Mouse (Mus musculus) neural tube, embryonic 15.5 days (tissue): Measurements from ENCODE around the gene Cdkal1. TPM values are rescaled to one million over a fixed set of nuclear protein-coding genes. Genes with fewer than 3 reads are reported as not detected.

Source experiments
- ATAC-seq: fragments of 200-750 bp; cut with Nextera tagmentation; 2 replicates; pipeline ENCODE4 v1.8.0; 2017; ENCODE audit warnings: mild to moderate bottlenecking, moderate TSS enrichment, moderate library complexity; ENCODE audit not compliant: low FRiP score
- H3K27ac ChIP-seq: fragments of 300-500 bp; sonication (generic); replicated peaks from 2 replicates; pipeline ENCODE4 v1.5.1; 2015; ENCODE audit warnings: mild to moderate bottlenecking, inconsistent platforms
- H3K27me3 ChIP-seq: fragments of 300-500 bp; sonication (generic); replicated peaks from 2 replicates; pipeline ENCODE4 v1.6.1; 2015; ENCODE audit warnings: inconsistent platforms
- H3K36me3 ChIP-seq: fragments of 300-500 bp; sonication (generic); 2 replicates; pipeline ENCODE4 v1.6.1; 2015; ENCODE audit warnings: inconsistent platforms
- H3K4me1 ChIP-seq: fragments of 300-500 bp; sonication (generic); 2 replicates; pipeline ENCODE4 v1.6.1; 2015; ENCODE audit warnings: inconsistent platforms
- H3K4me2 ChIP-seq: fragments of 300-500 bp; sonication (generic); 2 replicates; pipeline ENCODE4 v1.6.1; 2015; ENCODE audit warnings: inconsistent platforms, mild to moderate bottlenecking, moderate library complexity
- H3K4me3 ChIP-seq: fragments of 300-500 bp; sonication (generic); replicated peaks from 2 replicates; pipeline ENCODE4 v1.5.1; 2015; ENCODE audit warnings: mild to moderate bottlenecking, inconsistent platforms
- H3K9ac ChIP-seq: fragments of 300-500 bp; sonication (generic); replicated peaks from 2 replicates; pipeline ENCODE4 v1.6.1; 2015; ENCODE audit warnings: mild to moderate bottlenecking, inconsistent platforms
- H3K9me3 ChIP-seq: fragments of 300-500 bp; sonication (generic); replicated peaks from 2 replicates; pipeline ENCODE4 v1.6.1; 2016; ENCODE audit warnings: inconsistent platforms
- WGBS: fragments of 180-500 bp; shearing (Covaris S2); methylation state at CpG from one replicate; pipeline ENCODE4 v1.1.7; 2015; ENCODE audit warnings: mixed read lengths; 5-methylcytosine and 5-hydroxymethylcytosine counted together
- polyA plus RNA-seq: library from polyadenylated mRNA; unstranded; fragments of >200 nt; fragmentation: Nextera tagmentation; extraction: Ambion mirVana; gene quantifications from 2 replicates; pipeline ENCODE4 v1.2.1, GENCODE M21; 2015

The Cdkal1 gene
- polyA plus RNA-seq, 1 experiment from 2014 or later, result 20.4 TPM

- no peak overlapping the region for H3K9ac ChIP-seq
- H3K9me3 ChIP-seq, result no peaks in the 10 kb centered on the region
- H3K27me3 ChIP-seq, result no peaks in the 10 kb centered on the region
- H3K4me3 ChIP-seq, result no peak overlapping the region
- H3K36me3 ChIP-seq, result no peaks in the 10 kb centered on the region
- no peak overlapping the region for H3K4me2 ChIP-seq
- no peaks in the 10 kb centered on the region for H3K4me1 ChIP-seq
- no peak overlapping the region for H3K27ac ChIP-seq
- WGBS, result 78% methylated on average over 7 of the region's 7 CpGs
- ATAC-seq, result no peak
Measured at GRCm38 (mm10) chr13:29690734-29691133, 164.7 kb downstream of the Cdkal1 start.

GRCm38 (mm10) chr13:29688851-29689250, 166.6 kb downstream of the Cdkal1 start:
- no peak for ATAC-seq
- H3K9me3 ChIP-seq, result no peaks in the 10 kb centered on the region
- H3K4me1 ChIP-seq, result no peaks in the 10 kb centered on the region
- no peaks in the 10 kb centered on the region for H3K36me3 ChIP-seq
- H3K4me3 ChIP-seq, result no peak overlapping the region
- no peaks in the 10 kb centered on the region for H3K27me3 ChIP-seq
- H3K27ac ChIP-seq, result no peak overlapping the region
- 89% methylated on average over 6 of the region's 6 CpGs for WGBS
- H3K9ac ChIP-seq, result no peak overlapping the region
- H3K4me2 ChIP-seq, result no peak overlapping the region

- WGBS, result 94% methylated on average over 7 of the region's 7 CpGs
- no peak for ATAC-seq
Measured at GRCm38 (mm10) chr13:29687872-29688271, 167.6 kb downstream of the Cdkal1 start.

GRCm38 (mm10) chr13:29679479-29680186, 175.8 kb downstream of the Cdkal1 start:
- H3K27me3 ChIP-seq, result no peaks in the 10 kb centered on the region
- H3K4me3 ChIP-seq, result no peak overlapping the region
- no peak overlapping the region for H3K9ac ChIP-seq
- H3K9me3 ChIP-seq, result no peaks in the 10 kb centered on the region
- no peak overlapping the region for H3K4me2 ChIP-seq
- H3K4me1 ChIP-seq, result no peaks in the 10 kb centered on the region
- no peaks in the 10 kb centered on the region for H3K36me3 ChIP-seq
- no peak overlapping the region for H3K27ac ChIP-seq
- ATAC-seq, result no peak
- WGBS, result 91% methylated on average over 11 of the region's 11 CpGs

More at GRCm38 (mm10) chr13:29687872-29688271, 167.6 kb downstream of the Cdkal1 start:
- Histone ChIP-seq H3K9me3 (no peaks in the 10 kb centered on the region), H3K4me1 (no peaks in the 10 kb centered on the region), H3K27ac (no peak overlapping the region), H3K9ac (no peak overlapping the region), H3K36me3 (no peaks in the 10 kb centered on the region), H3K27me3 (no peaks in the 10 kb centered on the region), H3K4me2 (no peak overlapping the region), H3K4me3 (no peak overlapping the region)

- no peak for ATAC-seq
- Histone ChIP-seq H3K27ac (no peak overlapping the region), H3K4me1 (no peaks in the 10 kb centered on the region), H3K9ac (no peak overlapping the region), H3K4me3 (no peak overlapping the region), H3K36me3 (no peaks in the 10 kb centered on the region), H3K27me3 (no peaks in the 10 kb centered on the region), H3K9me3 (no peaks in the 10 kb centered on the region), H3K4me2 (no peak overlapping the region)
- WGBS, result 91% methylated on average over 4 of the region's 4 CpGs
Measured at GRCm38 (mm10) chr13:29677559-29677958, 177.9 kb downstream of the Cdkal1 start.

GRCm38 (mm10) chr13:29670626-29671025, 184.8 kb downstream of the Cdkal1 start:
- WGBS, result 88% methylated on average over 3 of the region's 3 CpGs
- H3K9me3 ChIP-seq, result no peaks in the 10 kb centered on the region
- H3K27me3 ChIP-seq, result no peaks in the 10 kb centered on the region
- H3K4me1 ChIP-seq, result no peaks in the 10 kb centered on the region
- ATAC-seq, result no peak
- H3K9ac ChIP-seq, result no peak overlapping the region
- H3K4me2 ChIP-seq, result no peak overlapping the region
- no peak overlapping the region for H3K27ac ChIP-seq
- H3K36me3 ChIP-seq, result no peaks in the 10 kb centered on the region
- no peak overlapping the region for H3K4me3 ChIP-seq

- ATAC-seq, result no peak
Measured at GRCm38 (mm10) chr13:29663908-29664307, 191.6 kb downstream of the Cdkal1 start.

GRCm38 (mm10) chr13:29655841-29656365, 199.6 kb downstream of the Cdkal1 start:
- Histone ChIP-seq H3K27ac (no peak overlapping the region), H3K4me3 (no peak overlapping the region), H3K9ac (no peak overlapping the region), H3K4me2 (no peak overlapping the region), H3K27me3 (no peaks in the 10 kb centered on the region), H3K4me1 (no peaks in the 10 kb centered on the region), H3K36me3 (no peaks in the 10 kb centered on the region), H3K9me3 (no peaks in the 10 kb centered on the region)
- 80% methylated on average over 11 of the region's 11 CpGs for WGBS
- no peak for ATAC-seq

More at GRCm38 (mm10) chr13:29663908-29664307, 191.6 kb downstream of the Cdkal1 start:
- Histone ChIP-seq H3K4me2 (no peak overlapping the region), H3K36me3 (no peaks in the 10 kb centered on the region), H3K27me3 (no peaks in the 10 kb centered on the region), H3K9me3 (no peaks in the 10 kb centered on the region), H3K4me3 (no peak overlapping the region), H3K9ac (no peak overlapping the region), H3K27ac (no peak overlapping the region), H3K4me1 (no peaks in the 10 kb centered on the region)
- 70% methylated on average over 3 of the region's 3 CpGs for WGBS

GRCm38 (mm10) chr13:29653407-29653806, 202.1 kb downstream of the Cdkal1 start:
- Histone ChIP-seq H3K9me3 (no peaks in the 10 kb centered on the region), H3K4me3 (no peak overlapping the region), H3K36me3 (no peaks in the 10 kb centered on the region), H3K27me3 (no peaks in the 10 kb centered on the region), H3K4me1 (no peaks in the 10 kb centered on the region), H3K9ac (no peak overlapping the region), H3K27ac (no peak overlapping the region), H3K4me2 (no peak overlapping the region)
- ATAC-seq, result no peak
- 65% methylated on average over 4 of the region's 4 CpGs for WGBS

- no peak overlapping the region for H3K27ac ChIP-seq
Measured at GRCm38 (mm10) chr13:29652791-29653190, 202.7 kb downstream of the Cdkal1 start.

GRCm38 (mm10) chr13:29650576-29651236, 204.8 kb downstream of the Cdkal1 start:
- no peaks in the 10 kb centered on the region for H3K27me3 ChIP-seq
- 82% methylated on average over 6 of the region's 6 CpGs for WGBS

More at GRCm38 (mm10) chr13:29652791-29653190, 202.7 kb downstream of the Cdkal1 start:
- Histone ChIP-seq H3K36me3 (no peaks in the 10 kb centered on the region), H3K27me3 (no peaks in the 10 kb centered on the region), H3K9ac (no peak overlapping the region), H3K9me3 (no peaks in the 10 kb centered on the region), H3K4me1 (no peaks in the 10 kb centered on the region), H3K4me3 (no peak overlapping the region), H3K4me2 (no peak overlapping the region)
- no peak for ATAC-seq
- 93% methylated on average over 6 of the region's 6 CpGs for WGBS

GRCm38 (mm10) chr13:29649593-29649992, 205.9 kb downstream of the Cdkal1 start:
- ATAC-seq, result no peak
- Histone ChIP-seq H3K36me3 (no peaks in the 10 kb centered on the region), H3K4me2 (no peak overlapping the region), H3K27ac (no peak overlapping the region), H3K4me1 (no peaks in the 10 kb centered on the region), H3K9me3 (no peaks in the 10 kb centered on the region), H3K4me3 (no peak overlapping the region), H3K27me3 (no peaks in the 10 kb centered on the region), H3K9ac (no peak overlapping the region)
- WGBS, result 75% methylated on average over 2 of the region's 2 CpGs

More at GRCm38 (mm10) chr13:29650576-29651236, 204.8 kb downstream of the Cdkal1 start:
- no peak overlapping the region for H3K27ac ChIP-seq
- no peak for ATAC-seq
- no peak overlapping the region for H3K4me3 ChIP-seq
- no peak overlapping the region for H3K4me2 ChIP-seq
- no peaks in the 10 kb centered on the region for H3K9me3 ChIP-seq
- H3K36me3 ChIP-seq, result no peaks in the 10 kb centered on the region
- H3K4me1 ChIP-seq, result no peaks in the 10 kb centered on the region
- H3K9ac ChIP-seq, result no peak overlapping the region
